Mouse (Mus musculus) limb, embryonic 15.5 days (tissue): ENCODE data around the gene Daam1. TPM values are rescaled to one million over a fixed set of nuclear protein-coding genes. Genes with fewer than 3 reads are reported as not detected.

Source experiments
- ATAC-seq: fragments of 200-750 bp; cut with Nextera tagmentation; 2 replicates; pipeline ENCODE4 v1.8.0; 2017; ENCODE audit warnings: low read depth, moderate TSS enrichment; ENCODE audit not compliant: insufficient number of reproducible peaks, low FRiP score, low TSS enrichment
- H3K27ac ChIP-seq: fragments of 300-500 bp; sonication (generic); 2 replicates; pipeline ENCODE4 v1.5.1; 2015; ENCODE audit warnings: moderate library complexity, mild to moderate bottlenecking, inconsistent platforms
- H3K27me3 ChIP-seq: fragments of 300-500 bp; sonication (generic); 2 replicates; pipeline ENCODE4 v1.6.1; 2015; ENCODE audit warnings: inconsistent platforms
- H3K36me3 ChIP-seq: fragments of 300-500 bp; sonication (generic); 2 replicates; pipeline ENCODE4 v1.6.1; 2015; ENCODE audit warnings: inconsistent platforms
- H3K4me1 ChIP-seq: fragments of 300-500 bp; sonication (generic); 2 replicates; pipeline ENCODE4 v1.6.1; 2015; ENCODE audit warnings: inconsistent platforms
- H3K4me2 ChIP-seq: fragments of 300-500 bp; sonication (generic); 2 replicates; pipeline ENCODE4 v1.6.1; 2015; ENCODE audit warnings: mild to moderate bottlenecking, inconsistent platforms
- H3K4me3 ChIP-seq: fragments of 300-500 bp; sonication (generic); 2 replicates; pipeline ENCODE4 v1.5.1; 2015; ENCODE audit warnings: mild to moderate bottlenecking, inconsistent platforms
- H3K9ac ChIP-seq: fragments of 300-500 bp; sonication (generic); 2 replicates; pipeline ENCODE4 v1.6.1; 2015; ENCODE audit warnings: inconsistent platforms
- H3K9me3 ChIP-seq: fragments of 300-500 bp; sonication (generic); 2 replicates; pipeline ENCODE4 v1.6.1; 2016; ENCODE audit warnings: inconsistent platforms
- WGBS: fragments of 180-500 bp; shearing (Covaris S2); methylation state at CpG from one replicate; pipeline ENCODE4 v1.1.7; 2015; 5-methylcytosine and 5-hydroxymethylcytosine counted together
- polyA plus RNA-seq: library from polyadenylated mRNA; unstranded; fragments of >200 nt; fragmentation: Nextera tagmentation; extraction: Ambion mirVana; gene quantifications from 2 replicates; pipeline ENCODE4 v1.2.1, GENCODE M21; 2015

The Daam1 gene
- polyA plus RNA-seq, 1 experiment from 2014 or later, result 10.5 TPM

GRCm38 (mm10) chr12:71886941-71887340 lies 56.1 kb downstream of the Daam1 start:
- no peaks in the 10 kb centered on the region for H3K27me3 ChIP-seq
- H3K27ac ChIP-seq, result no peak overlapping the region
- H3K4me2 ChIP-seq, result no peak overlapping the region
- ATAC-seq, result no peak
- no peak overlapping the region for H3K9ac ChIP-seq
- 45% methylated on average over 2 of the region's 2 CpGs for WGBS
- no peak overlapping the region for H3K4me3 ChIP-seq
- H3K9me3 ChIP-seq, result no peaks in the 10 kb centered on the region
- no peaks in the 10 kb centered on the region for H3K36me3 ChIP-seq
- H3K4me1 ChIP-seq, result peaks cover 42% of the 10 kb centered on the region

DNA sequence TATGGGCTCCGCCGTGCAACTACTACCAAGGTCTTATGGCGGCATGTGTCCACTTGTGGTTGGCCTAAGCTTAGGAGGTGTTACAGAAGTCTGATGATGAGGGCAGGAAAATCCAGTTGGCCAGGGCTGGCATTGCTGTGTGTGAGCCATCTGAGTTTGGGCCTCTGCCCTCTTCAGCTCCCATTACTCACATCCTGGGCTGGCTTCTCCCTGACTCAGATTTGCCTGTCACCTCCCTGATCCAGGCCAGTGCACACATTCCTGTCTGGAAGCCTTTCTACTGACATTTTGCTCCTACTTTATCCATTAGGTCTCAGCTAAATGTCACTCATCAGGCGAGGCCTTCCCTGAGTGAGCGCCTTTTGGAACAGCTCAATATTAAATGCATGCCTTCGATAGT lies 57.5 kb downstream of the Daam1 start:
- H3K4me1 ChIP-seq, result peaks cover 32% of the 10 kb centered on the region
- no peaks in the 10 kb centered on the region for H3K27me3 ChIP-seq
- no peak overlapping the region for H3K4me3 ChIP-seq
- 88% methylated on average over 6 of the region's 6 CpGs for WGBS
- ATAC-seq, result no peak
- no peak overlapping the region for H3K27ac ChIP-seq
- H3K9me3 ChIP-seq, result no peaks in the 10 kb centered on the region
- no peaks in the 10 kb centered on the region for H3K36me3 ChIP-seq
- H3K4me2 ChIP-seq, result no peak overlapping the region
- no peak overlapping the region for H3K9ac ChIP-seq

GRCm38 (mm10) chr12:71889266-71889665 lies 58.4 kb downstream of the Daam1 start:
- H3K9me3 ChIP-seq, result no peaks in the 10 kb centered on the region

GRCm38 (mm10) chr12:71890282-71890681 lies 59.4 kb downstream of the Daam1 start:
- no peaks in the 10 kb centered on the region for H3K9me3 ChIP-seq
- 92% methylated on average over 1 of the region's 1 CpGs for WGBS
- no peak overlapping the region for H3K4me3 ChIP-seq
- no peak overlapping the region for H3K9ac ChIP-seq
- peaks cover 24% of the 10 kb centered on the region for H3K4me1 ChIP-seq
- H3K27me3 ChIP-seq, result no peaks in the 10 kb centered on the region
- no peak overlapping the region for H3K4me2 ChIP-seq
- ATAC-seq, result no peak
- no peak overlapping the region for H3K27ac ChIP-seq
- no peaks in the 10 kb centered on the region for H3K36me3 ChIP-seq

More at GRCm38 (mm10) chr12:71889266-71889665, 58.4 kb downstream of the Daam1 start:
- H3K4me2 ChIP-seq, result no peak overlapping the region
- H3K27me3 ChIP-seq, result no peaks in the 10 kb centered on the region
- ATAC-seq, result no peak
- peaks cover 29% of the 10 kb centered on the region for H3K4me1 ChIP-seq
- WGBS, result 73% methylated on average over 8 of the region's 8 CpGs
- H3K36me3 ChIP-seq, result no peaks in the 10 kb centered on the region
- H3K4me3 ChIP-seq, result no peak overlapping the region
- H3K9ac ChIP-seq, result no peak overlapping the region
- H3K27ac ChIP-seq, result no peak overlapping the region; the same call in 1 of the 2 replicates

GRCm38 (mm10) chr12:71891729-71892355 lies 61.0 kb downstream of the Daam1 start:
- H3K4me1 ChIP-seq, result peaks cover 8% of the 10 kb centered on the region; the same call in 1 of the 2 replicates
- no peak overlapping the region for H3K4me2 ChIP-seq
- no peak overlapping the region for H3K27ac ChIP-seq
- H3K9me3 ChIP-seq, result no peaks in the 10 kb centered on the region
- ATAC-seq, result no peak
- no peak overlapping the region for H3K9ac ChIP-seq
- no peaks in the 10 kb centered on the region for H3K36me3 ChIP-seq
- 52% methylated on average over 7 of the region's 7 CpGs for WGBS
- H3K27me3 ChIP-seq, result no peaks in the 10 kb centered on the region
- no peak overlapping the region for H3K4me3 ChIP-seq

- 55% methylated on average over 9 of the region's 9 CpGs for WGBS
- Histone ChIP-seq H3K27ac (no peak overlapping the region), H3K36me3 (peaks cover 3% of the 10 kb centered on the region; the same call in 1 of the 2 replicates), H3K4me3 (no peak overlapping the region), H3K4me1 (0 out of 2 replicates have a peak, but pooled peaks cover 11% of the 10 kb centered on the region), H3K9ac (no peak overlapping the region), H3K4me2 (no peak overlapping the region), H3K27me3 (no peaks in the 10 kb centered on the region), H3K9me3 (no peaks in the 10 kb centered on the region)
- no peak for ATAC-seq
Observed at GRCm38 (mm10) chr12:71892996-71893605, 62.2 kb downstream of the Daam1 start.

DNA sequence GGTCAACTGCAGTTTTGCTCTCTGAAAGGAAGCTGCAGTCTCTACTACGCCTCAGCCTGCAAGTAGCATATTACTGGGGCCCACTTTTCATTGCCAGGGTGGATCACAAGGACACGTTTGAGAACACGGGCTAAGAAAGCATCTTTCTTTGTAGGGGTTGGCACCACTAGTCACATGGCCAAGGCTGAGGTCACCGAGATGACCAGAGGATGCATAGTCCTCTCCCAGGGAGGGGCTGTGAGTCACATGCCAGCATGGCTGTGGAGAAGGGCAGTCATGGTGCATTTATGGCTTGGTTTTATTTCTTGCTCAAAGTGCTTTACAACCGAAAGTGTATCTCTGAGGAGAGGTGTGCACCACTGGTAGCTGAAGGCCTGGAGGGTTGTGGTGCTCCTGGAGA lies 67.4 kb downstream of the Daam1 start:
- no peak overlapping the region for H3K4me2 ChIP-seq
- H3K4me1 ChIP-seq, result peaks cover 13% of the 10 kb centered on the region; the same call in 1 of the 2 replicates
- no peaks in the 10 kb centered on the region for H3K9me3 ChIP-seq
- no peak for ATAC-seq
- no peak overlapping the region for H3K9ac ChIP-seq
- no peaks in the 10 kb centered on the region for H3K27me3 ChIP-seq
- peak overlapping the region; percentile 54 for H3K27ac ChIP-seq
- peaks cover 16% of the 10 kb centered on the region for H3K36me3 ChIP-seq
- no peak overlapping the region for H3K4me3 ChIP-seq
- 73% methylated on average over 5 of the region's 5 CpGs for WGBS

DNA sequence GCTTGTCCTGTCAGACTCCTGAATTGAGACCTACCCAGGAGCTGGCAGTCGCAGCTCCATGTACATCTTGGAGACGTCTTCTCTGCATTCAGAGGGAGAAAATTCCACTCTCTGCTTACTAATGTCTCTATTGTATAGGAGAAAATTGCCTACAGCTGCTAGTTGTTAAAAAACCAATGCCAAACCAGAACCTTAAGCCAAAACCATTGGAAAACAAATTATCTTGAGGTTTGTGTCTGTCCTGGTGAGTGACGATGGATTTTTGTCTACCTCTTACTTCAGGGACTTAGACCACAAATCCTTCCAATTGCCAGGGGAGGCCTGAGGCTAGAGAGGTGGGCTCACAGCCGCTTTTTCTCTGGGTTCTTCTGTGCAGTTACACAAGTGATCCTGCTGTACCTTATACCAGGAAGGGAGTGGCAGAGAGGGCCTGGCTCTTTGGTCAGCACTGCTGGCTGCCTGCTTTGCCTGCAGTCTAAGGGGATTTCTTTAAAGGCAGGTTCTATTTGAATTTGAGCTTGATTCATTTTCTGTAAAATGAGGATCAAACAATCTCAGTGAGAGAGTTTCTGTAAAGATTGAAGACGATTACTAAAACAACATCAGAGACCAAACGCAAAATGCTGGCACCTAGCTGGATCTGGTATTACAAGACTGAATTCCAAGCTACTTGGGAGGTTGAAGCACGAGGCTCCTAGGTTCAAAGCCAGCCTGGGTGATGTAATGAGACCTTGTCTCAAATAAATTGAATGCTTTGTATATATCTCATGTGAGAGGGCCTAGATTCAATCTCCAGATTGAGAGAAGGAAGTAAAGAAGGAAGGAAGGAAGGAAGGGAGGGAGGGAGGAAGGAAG lies 68.0 kb downstream of the Daam1 start:
- WGBS, result 47% methylated on average over 7 of the region's 7 CpGs
- Histone ChIP-seq H3K4me1 (peaks cover 13% of the 10 kb centered on the region; the same call in 1 of the 2 replicates), H3K36me3 (peaks cover 16% of the 10 kb centered on the region), H3K27me3 (no peaks in the 10 kb centered on the region), H3K9me3 (no peaks in the 10 kb centered on the region), H3K4me3 (no peak overlapping the region), H3K4me2 (no peak overlapping the region), H3K27ac (peak overlapping the region; percentile 54), H3K9ac (no peak overlapping the region)
- ATAC-seq, result no peak

DNA sequence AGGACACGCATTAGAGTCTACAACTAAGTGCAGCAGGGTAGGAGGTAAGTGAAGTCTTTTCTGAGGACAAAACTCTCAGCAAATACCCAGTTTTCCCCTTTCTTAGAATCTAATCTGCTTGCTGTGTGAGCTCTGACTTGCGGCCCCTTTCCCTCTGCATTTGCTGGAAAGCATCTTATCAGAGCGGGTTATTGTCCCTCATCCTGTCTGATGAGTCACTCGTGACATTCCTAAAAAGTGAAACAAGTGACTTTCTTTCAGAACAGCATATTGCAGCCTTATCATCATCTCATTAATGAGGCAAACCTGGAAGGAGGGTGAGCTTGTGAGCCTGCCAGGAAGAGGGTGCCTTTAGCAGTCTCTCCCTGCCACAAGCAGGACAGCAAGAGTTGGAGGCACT lies 68.7 kb downstream of the Daam1 start:
- no peak overlapping the region for H3K9ac ChIP-seq
- no peak for ATAC-seq
- no peaks in the 10 kb centered on the region for H3K27me3 ChIP-seq
- H3K4me3 ChIP-seq, result no peak overlapping the region
- H3K27ac ChIP-seq, result no peak overlapping the region
- WGBS, result 79% methylated on average over 4 of the region's 4 CpGs
- H3K36me3 ChIP-seq, result peaks cover 16% of the 10 kb centered on the region
- no peaks in the 10 kb centered on the region for H3K9me3 ChIP-seq
- H3K4me1 ChIP-seq, result peaks cover 13% of the 10 kb centered on the region; the same call in 1 of the 2 replicates
- H3K4me2 ChIP-seq, result no peak overlapping the region

DNA sequence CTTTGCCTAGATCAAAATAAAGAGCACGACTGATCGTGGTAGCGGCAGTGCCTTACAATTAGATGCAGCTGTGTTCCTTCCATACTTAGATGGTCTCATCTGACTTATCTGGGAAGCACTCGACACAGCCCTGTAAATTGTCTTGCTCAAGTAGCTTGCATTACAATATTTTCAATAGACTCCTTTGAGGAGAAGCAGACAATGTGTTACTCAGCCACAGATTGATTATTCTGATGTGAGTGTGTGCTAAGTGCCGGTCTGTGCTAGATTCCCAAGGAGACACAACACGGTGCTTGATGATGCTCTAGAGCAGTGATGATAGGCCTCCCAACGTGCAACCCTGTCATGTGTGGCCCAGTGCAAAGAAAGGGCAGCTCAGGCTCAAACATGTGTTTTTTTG lies 70.3 kb downstream of the Daam1 start:
- peaks cover 20% of the 10 kb centered on the region for H3K4me1 ChIP-seq
- no peaks in the 10 kb centered on the region for H3K9me3 ChIP-seq
- H3K4me2 ChIP-seq, result no peak overlapping the region
- ATAC-seq, result no peak
- no peak overlapping the region for H3K9ac ChIP-seq
- H3K27ac ChIP-seq, result no peak overlapping the region
- WGBS, result 62% methylated on average over 7 of the region's 7 CpGs
- no peaks in the 10 kb centered on the region for H3K27me3 ChIP-seq
- peaks cover 16% of the 10 kb centered on the region for H3K36me3 ChIP-seq
- H3K4me3 ChIP-seq, result no peak overlapping the region

DNA sequence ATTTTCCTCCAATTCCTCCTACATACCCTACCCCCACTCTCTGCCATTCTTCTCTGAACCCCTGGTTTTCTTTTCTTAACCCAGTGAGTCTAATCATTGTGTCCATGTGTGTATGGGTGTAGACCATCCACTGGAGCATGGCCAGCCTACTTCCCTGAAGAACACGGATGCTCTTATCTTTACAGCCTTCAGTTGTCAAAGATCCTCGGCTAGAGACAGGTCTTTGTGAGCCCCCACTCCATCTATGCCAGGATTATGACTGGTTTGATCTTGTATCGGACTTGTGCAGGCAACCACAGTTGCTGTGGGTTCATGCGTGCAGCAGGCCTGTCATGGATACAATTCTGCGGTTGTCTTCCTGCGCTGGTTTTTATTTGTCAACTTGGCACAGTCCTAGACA lies 71.0 kb downstream of the Daam1 start:
- Histone ChIP-seq H3K4me3 (no peak overlapping the region), H3K9ac (no peak overlapping the region), H3K4me2 (no peak overlapping the region), H3K9me3 (no peaks in the 10 kb centered on the region), H3K4me1 (peaks cover 27% of the 10 kb centered on the region), H3K36me3 (peaks cover 16% of the 10 kb centered on the region), H3K27me3 (no peaks in the 10 kb centered on the region), H3K27ac (no peak overlapping the region)
- 94% methylated on average over 6 of the region's 6 CpGs for WGBS
- ATAC-seq, result no peak

- H3K4me1 ChIP-seq, result peaks cover 30% of the 10 kb centered on the region
- H3K27me3 ChIP-seq, result no peaks in the 10 kb centered on the region
- ATAC-seq, result no peak
- H3K4me2 ChIP-seq, result no peak overlapping the region
- no peak overlapping the region for H3K4me3 ChIP-seq
- H3K36me3 ChIP-seq, result peaks cover 13% of the 10 kb centered on the region
- H3K9ac ChIP-seq, result no peak overlapping the region
- H3K9me3 ChIP-seq, result no peaks in the 10 kb centered on the region
- H3K27ac ChIP-seq, result no peak overlapping the region
- 98% methylated on average over 1 of the region's 1 CpGs for WGBS
Observed at GRCm38 (mm10) chr12:71902317-71902716, 71.4 kb downstream of the Daam1 start.
